Mouse (Mus musculus) liver, postnatal 0 days (tissue): ENCODE measurements around the gene Ccdc190.

Experiments
- CTCF ChIP-seq: sonication (generic); IDR thresholded peaks from 2 replicates; pipeline ENCODE4 v1.5.1; 2016; ENCODE audit warnings: antibody characterized with exemption, low read depth
- EP300 ChIP-seq: IDR thresholded peaks from 2 replicates; pipeline ENCODE4 v1.6.1; 2016; ENCODE audit warnings: antibody characterized with exemption, low read depth, mild to moderate bottlenecking

DNA sequence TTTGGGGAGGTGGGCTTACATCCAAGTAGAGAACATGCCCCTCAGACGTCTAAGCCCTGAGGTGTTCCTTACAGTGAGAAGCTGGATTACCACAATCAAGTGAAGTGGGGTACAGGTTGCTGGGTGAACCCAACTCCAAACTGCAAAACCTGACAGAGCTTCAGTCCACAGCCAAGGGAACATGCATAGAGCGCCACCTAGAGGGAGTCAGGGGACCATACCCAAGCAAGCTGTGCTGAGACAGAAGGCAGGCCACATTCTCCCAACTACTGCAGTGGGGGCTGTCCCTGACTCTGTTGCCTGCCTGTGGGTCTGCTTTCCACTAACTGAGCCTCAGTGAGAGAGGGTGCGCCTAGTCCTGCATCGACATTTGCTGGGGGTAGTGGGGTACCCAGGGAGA, 10.4 kb upstream of the Ccdc190 start:
- TF ChIP-seq CTCF (peak; percentile 67), EP300 (no peak)
